Mouse (Mus musculus) 3134 (cell line): Measurements from ENCODE around the gene Slc30a3.
"Not testable (repeated sequence)": the region's sequence is repeated elsewhere in the genome, so short reads cannot be mapped to it uniquely, and the experiment has no call there.

Experiments
- DNase-seq: peaks from one replicate; pipeline ENCODE4 v3.0.0-alpha.2; 2011; ENCODE audit warnings: low spot score; ENCODE audit not compliant: insufficient read length; ENCODE audit errors: extremely low read depth

Slc30a3 gene

DNA sequence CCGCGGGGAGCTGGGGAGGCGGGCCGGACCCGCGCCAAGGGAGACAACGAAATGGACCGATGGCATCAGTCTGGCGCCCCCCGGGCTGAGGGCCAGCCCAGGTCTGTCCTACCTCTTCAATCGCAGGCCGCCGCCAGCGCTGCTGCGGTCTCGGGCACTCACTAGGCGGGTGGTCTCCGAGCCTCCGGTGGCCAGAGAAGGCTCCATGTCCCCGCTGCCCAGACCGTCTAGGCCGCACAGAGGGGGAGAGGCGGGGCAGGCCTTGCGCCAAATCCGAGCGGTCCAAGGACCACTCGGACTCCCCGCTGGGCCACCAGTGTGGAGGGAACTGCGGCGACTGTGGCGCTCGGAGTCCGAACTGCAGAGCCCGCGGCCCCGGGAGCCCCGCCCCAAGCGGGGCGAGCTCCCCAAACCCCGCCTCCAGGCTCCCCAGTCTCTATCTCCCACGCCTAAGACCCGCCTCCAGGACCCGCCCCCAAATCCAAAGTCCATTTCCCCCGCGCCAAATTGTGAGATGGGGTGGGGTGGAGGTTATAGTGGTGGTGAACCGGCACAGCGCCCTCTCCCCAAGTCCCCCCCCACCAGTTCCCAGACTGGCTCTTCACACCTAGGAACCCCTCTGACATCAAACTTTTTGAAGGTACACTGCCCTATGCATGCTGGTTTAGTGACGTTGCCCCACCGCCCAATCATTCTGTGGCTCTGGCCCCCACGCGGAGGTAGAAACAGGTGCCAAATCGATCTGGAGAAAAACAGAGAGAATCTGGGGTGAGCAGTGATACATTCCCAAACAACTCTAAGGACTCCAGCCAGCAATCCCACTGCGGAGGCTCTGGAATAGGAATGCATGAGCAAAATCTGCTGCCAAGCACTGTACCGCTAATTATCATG lies 14.6 kb downstream of the Slc30a3 start:
- no peak for DNase-seq

- no peak for DNase-seq
These were observed 15.6 kb downstream of the Slc30a3 start for GRCm38 (mm10) chr5:31092231-31092975.

DNA sequence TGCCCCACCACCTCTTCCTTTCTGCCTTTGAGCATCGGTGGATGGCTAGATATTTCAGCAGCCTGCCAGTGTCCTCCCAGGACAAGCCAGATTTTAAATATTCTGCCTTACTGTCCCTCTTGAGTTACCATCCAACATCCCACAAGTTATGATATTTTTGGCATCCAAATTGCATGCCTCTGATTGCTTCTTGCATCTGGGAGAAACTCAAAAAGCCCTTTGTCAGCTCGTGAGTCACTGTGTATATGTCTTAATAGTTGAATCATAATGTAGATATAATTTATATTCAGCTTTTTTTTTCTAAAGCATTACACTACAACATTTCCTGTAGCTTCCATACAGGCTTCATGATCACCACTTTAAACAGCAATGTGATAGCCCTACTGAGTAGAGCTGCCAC lies 20.9 kb downstream of the Slc30a3 start:
- no peak for DNase-seq

DNA sequence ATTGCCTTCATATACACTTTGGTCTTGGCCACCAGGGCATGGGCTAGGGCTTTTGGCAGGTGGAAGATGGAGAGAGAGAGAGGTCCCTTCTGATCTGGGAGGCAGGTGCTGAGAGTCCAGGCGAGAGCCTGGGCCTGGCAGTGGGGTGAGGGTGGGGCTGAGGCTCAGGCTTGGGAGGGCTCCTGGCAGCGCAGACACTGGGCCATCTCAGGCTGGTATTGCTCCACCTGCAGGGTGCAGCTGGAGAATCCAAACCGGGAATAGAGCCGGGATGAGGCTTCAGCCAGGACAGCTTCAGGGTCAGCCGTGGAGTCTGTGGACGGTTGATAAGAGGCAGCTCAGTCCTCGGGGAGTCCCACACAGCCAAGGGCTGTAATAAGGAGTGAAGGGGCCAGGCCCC lies 21.4 kb downstream of the Slc30a3 start:
- peak; percentile 38 for DNase-seq

GRCm38 (mm10) chr5:31083949-31084348 lies 24.1 kb downstream of the Slc30a3 start:
- no peak for DNase-seq

DNA sequence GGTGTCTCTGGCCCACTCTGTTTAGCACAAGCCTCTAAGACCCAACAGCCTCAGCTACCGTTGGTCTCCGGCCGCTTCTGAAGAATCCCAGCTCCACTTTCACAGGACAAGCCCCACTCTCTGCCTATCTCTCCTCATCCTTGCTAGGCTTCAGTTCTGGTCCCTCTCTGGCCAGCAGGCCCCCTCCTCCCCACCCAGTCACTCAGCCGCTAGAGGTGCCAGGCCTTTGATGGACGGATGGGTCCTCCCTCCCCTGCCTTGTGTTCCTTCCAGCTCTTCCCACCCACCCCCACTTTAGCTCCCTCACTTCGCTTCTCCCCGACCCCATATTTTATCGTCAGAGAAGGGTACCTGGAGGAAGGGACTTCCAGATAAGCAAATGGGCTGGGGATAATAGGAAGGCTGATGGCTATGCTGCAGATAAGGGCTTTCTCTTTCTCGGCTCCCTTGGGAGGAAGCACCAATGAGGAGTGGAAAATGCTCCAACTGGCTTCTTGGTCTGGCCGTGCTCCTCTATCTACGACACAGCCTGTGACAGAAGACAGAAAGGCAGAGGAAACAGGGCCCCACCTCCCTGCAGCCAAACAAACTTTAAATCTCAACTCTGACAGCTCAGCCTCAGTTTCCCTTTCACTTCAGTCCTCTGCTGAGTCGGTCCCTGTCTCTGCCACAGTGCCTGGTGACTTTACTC lies 25.0 kb downstream of the Slc30a3 start:
- DNase-seq = no peak

DNA sequence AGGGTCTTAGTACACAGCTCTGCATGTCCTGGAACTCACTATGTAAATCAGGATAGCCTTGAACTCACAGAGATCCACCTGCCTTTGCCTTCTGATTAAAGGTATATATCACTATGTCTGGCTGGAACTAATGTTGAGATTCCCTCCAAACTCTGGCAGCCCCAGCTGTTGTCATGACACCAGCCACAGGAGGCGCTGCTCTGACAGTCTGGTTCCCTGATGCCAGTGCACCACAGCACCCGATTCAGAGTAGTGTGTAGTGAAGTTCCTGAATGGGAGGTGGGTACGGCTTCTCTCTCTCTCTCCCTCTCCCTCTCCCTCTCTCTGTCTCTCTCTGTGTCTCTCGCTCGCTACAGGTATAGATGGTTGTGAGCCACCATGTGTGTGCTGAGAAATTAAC lies 25.7 kb downstream of the Slc30a3 start:
- DNase-seq = no peak

- peak; percentile 28 for DNase-seq
These were observed 26.7 kb downstream of the Slc30a3 start for GRCm38 (mm10) chr5:31081386-31081785.

DNA sequence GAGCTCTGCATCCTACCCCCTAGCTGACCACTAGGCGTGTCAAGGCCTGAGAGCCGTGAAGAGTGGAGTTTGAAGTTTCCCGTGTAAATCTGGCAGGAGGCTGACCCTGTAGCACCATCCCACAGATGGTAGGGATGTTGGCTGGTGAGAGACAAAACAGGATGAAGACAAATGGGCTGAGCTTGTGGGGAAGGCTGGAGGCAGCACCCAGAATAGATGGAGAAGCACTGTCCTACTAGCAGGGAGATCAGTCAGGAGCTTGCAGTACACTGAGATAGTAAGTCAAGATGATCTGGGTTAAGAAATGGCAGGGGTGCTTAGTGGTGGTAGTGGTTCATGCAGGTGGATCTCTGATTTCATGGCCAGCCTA lies 27.3 kb downstream of the Slc30a3 start:
- DNase-seq = no peak

GRCm38 (mm10) chr5:31080059-31080794 lies 27.8 kb downstream of the Slc30a3 start:
- DNase-seq = no peak

- no peak for DNase-seq
These were observed 31.7 kb downstream of the Slc30a3 start for GRCm38 (mm10) chr5:31076346-31076745.

DNA sequence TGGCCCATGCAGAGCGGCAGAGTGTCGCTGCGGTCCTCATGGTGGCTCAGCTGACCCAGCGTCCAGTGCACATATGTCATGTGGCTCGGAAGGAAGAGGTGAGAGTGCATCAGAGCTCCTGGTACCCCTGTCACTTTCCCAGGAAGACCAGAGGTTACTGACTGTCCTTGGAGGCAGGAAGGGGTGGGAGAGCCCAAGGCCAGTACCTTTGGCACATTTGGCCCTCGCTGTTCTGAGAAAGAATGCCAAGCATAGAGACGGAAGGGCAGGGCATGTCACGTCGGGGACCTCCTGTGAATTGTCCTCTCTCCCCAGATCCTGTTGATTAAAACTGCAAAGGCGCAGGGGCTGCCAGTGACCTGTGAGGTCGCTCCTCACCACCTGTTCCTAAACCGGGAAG lies 34.9 kb downstream of the Slc30a3 start:
- DNase-seq = no peak

DNA sequence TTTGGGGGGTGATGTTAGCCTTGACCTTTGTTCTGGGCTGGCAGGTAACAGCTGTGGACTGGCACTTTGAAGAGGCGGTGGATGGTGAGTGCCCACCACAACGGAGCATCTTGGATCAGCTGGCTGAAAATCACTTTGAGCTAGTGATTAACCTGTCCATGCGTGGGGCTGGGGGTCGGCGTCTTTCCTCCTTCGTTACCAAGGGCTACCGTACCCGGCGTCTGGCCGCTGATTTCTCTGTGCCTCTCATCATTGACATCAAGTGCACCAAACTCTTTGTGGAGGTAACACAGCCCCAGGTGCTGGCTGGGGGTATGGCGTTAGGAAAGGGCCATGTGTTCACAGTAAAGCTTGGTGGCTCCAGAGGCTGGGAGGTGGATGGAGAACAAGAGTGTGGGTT lies 36.2 kb downstream of the Slc30a3 start:
- DNase-seq = no peak

DNA sequence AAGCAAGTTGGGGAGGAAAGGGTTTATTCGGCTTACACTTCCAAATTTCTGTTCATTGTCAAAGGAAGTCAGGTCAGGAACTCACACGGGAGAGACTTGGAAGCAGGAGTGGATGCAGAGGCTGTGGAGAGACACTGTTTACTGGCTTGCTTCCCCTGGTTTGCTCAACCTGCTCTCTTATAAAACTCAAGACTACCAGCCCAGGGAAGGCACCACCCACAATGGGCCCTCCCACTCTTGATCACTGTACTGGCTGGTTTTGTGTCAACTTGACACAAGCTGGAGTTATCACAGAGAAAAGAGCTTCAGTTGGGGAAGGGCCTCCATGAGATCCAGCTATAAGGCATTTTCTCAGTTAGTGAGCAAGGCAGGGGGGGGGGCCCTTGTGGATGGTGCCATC lies 37.0 kb downstream of the Slc30a3 start:
- no peak for DNase-seq

GRCm38 (mm10) chr5:31069810-31070209 lies 38.2 kb downstream of the Slc30a3 start:
- no peak for DNase-seq

GRCm38 (mm10) chr5:31055216-31056140 lies 52.6 kb downstream of the Slc30a3 start:
- DNase-seq = no peak

GRCm38 (mm10) chr5:31054261-31055215 lies 53.5 kb downstream of the Slc30a3 start, which contains the start of gene Cad:
Gene Cad, plus strand, starts transcription at chr5:31054780.
- DNase-seq = peak; percentile 95

DNA sequence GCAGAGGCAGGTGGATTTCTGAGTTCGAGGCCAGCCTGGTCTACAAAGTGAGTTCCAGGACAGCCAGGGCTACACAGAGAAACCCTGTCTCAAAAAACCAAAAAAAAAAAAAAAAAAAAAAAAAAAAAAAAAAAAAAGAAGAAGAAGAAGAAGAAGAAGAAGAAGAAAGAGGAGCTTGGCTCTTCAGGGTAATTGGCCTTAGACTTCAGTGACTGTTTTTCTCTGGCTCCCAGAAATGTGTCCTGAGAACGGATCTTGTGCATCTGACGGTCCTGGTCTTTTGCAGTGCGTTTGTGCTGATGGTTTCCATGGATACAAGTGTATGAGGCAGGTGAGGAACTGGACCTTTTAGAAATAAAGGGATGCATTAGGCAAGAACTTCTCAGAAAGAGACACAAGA lies 54.3 kb downstream of the Slc30a3 start:
- DNase-seq = not testable (repeated sequence)
